Mouse (Mus musculus) myocyte (in vitro differentiated cells): Measurements from ENCODE around the gene Lrrc30.

Experiments used
- CEBPB ChIP-seq: IDR thresholded peaks from 2 replicates; pipeline ENCODE4 v1.6.1; 2011; ENCODE audit warnings: mild to moderate bottlenecking, moderate library complexity; ENCODE audit not compliant: poor library complexity, insufficient read depth, severe bottlenecking
- E2F4 ChIP-seq: IDR thresholded peaks from one replicate; pipeline ENCODE4 v1.6.1; 2011; ENCODE audit warnings: mild to moderate bottlenecking, control low read depth, moderate library complexity; ENCODE audit not compliant: insufficient read depth
- MAX ChIP-seq: IDR thresholded peaks from one replicate; pipeline ENCODE4 v1.6.1; 2011; ENCODE audit warnings: low read depth, mild to moderate bottlenecking, control low read depth
- MYOD1 ChIP-seq, 3 experiments: IDR thresholded peaks; one replicate each; pipeline ENCODE4 v1.6.1; 2011; ENCODE audit warnings: control low read depth in 2 of 3, low read depth in 2 of 3, mild to moderate bottlenecking in 2 of 3, moderate library complexity in 1 of 3; ENCODE audit not compliant: insufficient read length in 2 of 3, control insufficient read depth in 1 of 3
- MYOG ChIP-seq, 3 experiments: IDR thresholded peaks; one replicate each; pipeline ENCODE4 v1.6.1; 2011; ENCODE audit warnings: control low read depth in 2 of 3, low read depth in 2 of 3, mild to moderate bottlenecking in 2 of 3; ENCODE audit not compliant: insufficient read length in 2 of 3, control insufficient read depth in 1 of 3, insufficient read depth in 1 of 3
- POLR2A ChIP-seq: IDR thresholded peaks from one replicate; pipeline ENCODE4 v1.6.1; 2011; ENCODE audit warnings: low read depth, mild to moderate bottlenecking, control low read depth, moderate library complexity; ENCODE audit not compliant: insufficient read length
- POLR2AphosphoS2 ChIP-seq: IDR thresholded peaks from one replicate; pipeline ENCODE4 v1.6.1; 2011; ENCODE audit warnings: low read depth, control low read depth; ENCODE audit not compliant: insufficient read length
- REST ChIP-seq: IDR thresholded peaks from one replicate; pipeline ENCODE4 v1.6.1; 2011; ENCODE audit warnings: mild to moderate bottlenecking, control low read depth, moderate library complexity; ENCODE audit not compliant: insufficient read depth, insufficient read length
- SRF ChIP-seq: IDR thresholded peaks from one replicate; pipeline ENCODE4 v1.6.1; 2011; ENCODE audit warnings: low read depth; ENCODE audit not compliant: control insufficient read depth, insufficient read length
- TCF12 ChIP-seq: IDR thresholded peaks from one replicate; pipeline ENCODE4 v1.6.1; 2011; ENCODE audit warnings: mild to moderate bottlenecking, control low read depth; ENCODE audit not compliant: poor library complexity, insufficient read depth, severe bottlenecking
- TCF3 ChIP-seq: IDR thresholded peaks from one replicate; pipeline ENCODE4 v1.6.1; 2011; ENCODE audit warnings: low read depth, control low read depth; ENCODE audit not compliant: insufficient read length
- USF1 ChIP-seq: IDR thresholded peaks from one replicate; pipeline ENCODE4 v1.6.1; 2011; ENCODE audit warnings: low read depth, mild to moderate bottlenecking, control low read depth, moderate library complexity

- TF ChIP-seq POLR2A = no peak
- no peak for TF ChIP-seq POLR2AphosphoS2
- TF ChIP-seq REST = no peak
- no peak for TF ChIP-seq E2F4
- TF ChIP-seq MYOD1 (IDR thresholded peaks at IDR 0.05; ENCODE audit: control insufficient read depth in 1 of 3, insufficient read length in 2 of 3, low read depth in 2 of 3) = no peak
- TF ChIP-seq MAX = no peak
- no peak for TF ChIP-seq TCF12
- no peak for TF ChIP-seq USF1
- no peak for TF ChIP-seq MYOG (IDR thresholded peaks at IDR 0.05; ENCODE audit: control insufficient read depth in 1 of 3, insufficient read depth in 1 of 3, insufficient read length in 2 of 3, low read depth in 2 of 3)
- no peak for TF ChIP-seq CEBPB
- no peak for TF ChIP-seq TCF3
- no peak for TF ChIP-seq SRF
Observed at GRCm38 (mm10) chr17:67583422-67583821, 49.1 kb downstream of the Lrrc30 start.
